Mouse (Mus musculus) brown adipose tissue, adult 24 weeks (tissue): ENCODE measurements around the gene Smad6. TPM values are rescaled to one million over a fixed set of nuclear protein-coding genes. Genes with fewer than 3 reads are reported as not detected.
A peak's percentile ranks its signal among the peaks of the same experiment; 100 is the strongest.

ENCODE experiments used
- H3K27ac ChIP-seq: fragments of 200-500 bp; replicated peaks from 2 replicates; pipeline ENCODE4 v1.5.1; 2012; ENCODE audit warnings: low read depth, mild to moderate bottlenecking, low read length
- H3K4me1 ChIP-seq: fragments of 200-500 bp; 2 replicates; pipeline ENCODE4 v1.6.1; 2012; ENCODE audit warnings: low read length, mixed read lengths; ENCODE audit not compliant: control insufficient read depth, insufficient read depth, insufficient read length
- H3K4me3 ChIP-seq: fragments of 200-500 bp; 2 replicates; pipeline ENCODE4 v1.5.1; 2012; ENCODE audit warnings: low read depth, mild to moderate bottlenecking, low read length, moderate library complexity; ENCODE audit not compliant: insufficient read depth
- polyA plus RNA-seq: library from polyadenylated mRNA; stranded (reverse); fragments of >200 nt; gene quantifications from 2 replicates; pipeline ENCODE4 v1.2.4, GENCODE M21; 2012; ENCODE audit not compliant: missing spikeins, insufficient read depth, insufficient read length

Smad6 gene
- polyA plus RNA-seq, 1 experiment = 14.8 TPM

- Histone ChIP-seq H3K4me1 (peaks cover 65% of the 10 kb centered on the region), H3K4me3 (no peak overlapping the region), H3K27ac (peak overlapping the region; percentile 83)
Measured at GRCm38 (mm10) chr9:63967408-63968172, 54.3 kb downstream of the Smad6 start.

- Histone ChIP-seq H3K4me1 (peaks cover 59% of the 10 kb centered on the region), H3K27ac (no peak overlapping the region)
Measured at GRCm38 (mm10) chr9:63965579-63965981, 56.3 kb downstream of the Smad6 start.

GRCm38 (mm10) chr9:63961881-63962280, 60.0 kb downstream of the Smad6 start:
- H3K4me3 ChIP-seq = no peak overlapping the region
- peaks cover 54% of the 10 kb centered on the region for H3K4me1 ChIP-seq
- no peak overlapping the region for H3K27ac ChIP-seq

More at GRCm38 (mm10) chr9:63965579-63965981, 56.3 kb downstream of the Smad6 start:
- no peak overlapping the region for H3K4me3 ChIP-seq

- H3K4me1 ChIP-seq = peaks cover 54% of the 10 kb centered on the region
- peak overlapping the region; percentile 87 for H3K27ac ChIP-seq
- H3K4me3 ChIP-seq = peak overlapping the region; percentile 42; the same call in 1 of the 2 replicates
Measured at GRCm38 (mm10) chr9:63960829-63961185, 61.1 kb downstream of the Smad6 start.

- Histone ChIP-seq H3K4me3 (peak overlapping the region; percentile 42), H3K4me1 (peaks cover 50% of the 10 kb centered on the region), H3K27ac (peak overlapping the region; percentile 87)
Measured at GRCm38 (mm10) chr9:63959933-63960828, 61.7 kb downstream of the Smad6 start.

- peak overlapping the region; percentile 64 for H3K27ac ChIP-seq
- H3K4me3 ChIP-seq = no peak overlapping the region
- peaks cover 50% of the 10 kb centered on the region for H3K4me1 ChIP-seq
Measured at GRCm38 (mm10) chr9:63959129-63959932, 62.5 kb downstream of the Smad6 start.

GRCm38 (mm10) chr9:63958337-63959030, 63.4 kb downstream of the Smad6 start:
- Histone ChIP-seq H3K4me1 (peaks cover 46% of the 10 kb centered on the region), H3K4me3 (no peak overlapping the region), H3K27ac (peak overlapping the region; percentile 32)

- H3K4me3 ChIP-seq = no peak overlapping the region
- no peak overlapping the region for H3K27ac ChIP-seq
- H3K4me1 ChIP-seq = peaks cover 41% of the 10 kb centered on the region
Measured at GRCm38 (mm10) chr9:63957647-63958185, 64.1 kb downstream of the Smad6 start.

- Histone ChIP-seq H3K27ac (no peak overlapping the region), H3K4me1 (peaks cover 33% of the 10 kb centered on the region), H3K4me3 (no peak overlapping the region)
Measured at GRCm38 (mm10) chr9:63956052-63956451, 65.8 kb downstream of the Smad6 start.

- no peak overlapping the region for H3K27ac ChIP-seq
- H3K4me1 ChIP-seq = peaks cover 13% of the 10 kb centered on the region
- no peak overlapping the region for H3K4me3 ChIP-seq
Measured at GRCm38 (mm10) chr9:63953691-63954090, 68.2 kb downstream of the Smad6 start.

GRCm38 (mm10) chr9:63952591-63952990, 69.3 kb downstream of the Smad6 start:
- H3K27ac ChIP-seq = no peak overlapping the region
- no peak overlapping the region for H3K4me3 ChIP-seq
- H3K4me1 ChIP-seq = peaks cover 4% of the 10 kb centered on the region

GRCm38 (mm10) chr9:63950357-63950756, 71.5 kb downstream of the Smad6 start:
- no peak overlapping the region for H3K27ac ChIP-seq
- no peak overlapping the region for H3K4me3 ChIP-seq
- no peaks in the 10 kb centered on the region for H3K4me1 ChIP-seq

- Histone ChIP-seq H3K27ac (no peak overlapping the region), H3K4me3 (no peak overlapping the region), H3K4me1 (no peaks in the 10 kb centered on the region)
Measured at GRCm38 (mm10) chr9:63949393-63949792, 72.5 kb downstream of the Smad6 start.

GRCm38 (mm10) chr9:63942608-63942982, 79.3 kb downstream of the Smad6 start:
- no peak overlapping the region for H3K27ac ChIP-seq
- H3K4me1 ChIP-seq = no peaks in the 10 kb centered on the region

More at GRCm38 (mm10) chr9:63942608-63942982, 79.3 kb downstream of the Smad6 start:
- no peak overlapping the region for H3K4me3 ChIP-seq
